Mouse (Mus musculus): ENCODE results near the gene Nrxn2. TPM values are rescaled to one million over a fixed set of nuclear protein-coding genes. Genes with fewer than 3 reads are reported as not detected.
A peak's percentile ranks its signal among the peaks of the same experiment; 100 is the strongest.

The Nrxn2 gene
- total and polyA plus RNA-seq, 2 experiments from 2014 or later = 49.4 to 256 TPM

DNA sequence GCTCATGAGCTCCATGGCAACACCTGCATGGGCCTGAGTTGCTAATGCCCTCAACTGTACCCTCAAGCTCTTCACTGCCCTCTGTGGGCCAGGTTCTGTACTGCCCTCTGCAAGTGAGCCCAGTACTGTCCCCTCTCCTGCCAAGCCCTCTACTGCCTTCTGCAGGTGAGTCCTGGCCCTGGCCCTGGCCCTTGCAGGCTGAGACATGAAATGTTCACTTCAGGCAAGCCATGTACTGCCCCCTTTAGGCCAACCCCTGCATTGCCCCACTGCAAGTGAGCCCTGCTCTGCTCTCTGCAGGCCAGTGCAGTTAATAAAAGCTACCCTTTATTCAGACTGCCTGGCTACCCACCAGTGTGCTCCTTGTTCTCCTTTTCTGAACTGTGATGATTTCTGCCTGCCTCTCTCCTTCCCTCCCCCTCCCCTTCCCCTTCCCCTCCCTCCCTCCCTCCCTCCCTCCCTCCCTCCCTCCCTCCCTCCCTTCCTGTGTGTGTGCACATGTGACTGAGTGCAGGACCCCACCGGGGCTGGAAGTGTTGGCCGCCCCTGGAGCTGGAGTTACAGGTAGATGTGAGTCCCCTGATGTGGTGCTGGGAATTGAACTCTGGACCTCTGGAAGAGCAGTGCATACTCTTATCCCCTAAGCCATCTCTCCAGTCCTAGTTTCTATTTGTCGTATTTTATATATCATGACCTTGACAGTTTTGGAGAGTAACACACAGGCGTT is 133.9 kb downstream of the Nrxn2 start:
- no peaks in the 10 kb centered on the region for H3K9me3 ChIP-seq (ENCODE audit: low read length)
- no peaks in the 10 kb centered on the region for H3K36me3 ChIP-seq (ENCODE audit: insufficient read depth)
- no peaks in the 10 kb centered on the region for H3K27me3 ChIP-seq (ENCODE audit: insufficient read depth, low read length)
- H3K4me3 ChIP-seq (ENCODE audit: low read depth, low read length) = no peak overlapping the region
- DNase-seq = no peak
- peaks cover 16% of the 10 kb centered on the region; the same call in 1 of the 2 replicates for H3K4me1 ChIP-seq (ENCODE audit: insufficient read depth)
- H3K4me2 ChIP-seq (ENCODE audit: low read depth) = no peak overlapping the region
- no peak overlapping the region for H3K9ac ChIP-seq
- WGBS = 92% methylated on average over 4 of the region's 4 CpGs
- H3K27ac ChIP-seq (ENCODE audit: low read depth, low read length) = no peak overlapping the region
- TF ChIP-seq CTCF (IDR thresholded peaks at IDR 0.05; ENCODE audit: low read depth) = peak; percentile 73
- peak; percentile 47 for ATAC-seq

DNA sequence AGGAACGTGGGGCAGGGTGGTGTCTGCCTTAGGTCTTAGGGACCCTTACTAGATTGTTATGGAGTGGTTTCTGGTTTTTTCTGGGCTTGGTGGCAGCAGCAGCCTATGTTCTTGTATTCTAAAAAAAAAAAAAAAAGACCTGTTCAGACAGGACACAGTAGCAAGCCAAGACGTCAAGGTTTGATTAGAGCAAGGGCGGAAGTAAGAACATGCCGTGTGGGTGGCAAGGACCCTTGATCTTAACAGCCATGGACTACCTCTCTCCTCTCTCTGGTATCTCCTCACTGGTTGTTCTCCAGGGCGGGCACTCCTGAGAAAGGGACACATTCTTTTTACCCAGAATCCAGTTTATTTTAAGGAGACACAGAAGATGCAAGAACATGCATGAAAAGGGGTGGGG is 134.6 kb downstream of the Nrxn2 start:
- no peak for DNase-seq
- Histone ChIP-seq H3K4me1 (ENCODE audit: insufficient read depth) (peaks cover 15% of the 10 kb centered on the region; the same call in 1 of the 2 replicates), H3K4me2 (ENCODE audit: low read depth) (no peak overlapping the region), H3K9me3 (ENCODE audit: low read length) (no peaks in the 10 kb centered on the region), H3K4me3 (ENCODE audit: low read depth, low read length) (no peak overlapping the region), H3K27ac (ENCODE audit: low read depth, low read length) (no peak overlapping the region), H3K27me3 (ENCODE audit: insufficient read depth, low read length) (no peaks in the 10 kb centered on the region), H3K9ac (no peak overlapping the region), H3K36me3 (ENCODE audit: insufficient read depth) (no peaks in the 10 kb centered on the region)
- TF ChIP-seq CTCF (IDR thresholded peaks at IDR 0.05; ENCODE audit: low read depth) = no peak
- no peak for ATAC-seq
- 84% methylated on average over 5 of the region's 5 CpGs for WGBS

DNA sequence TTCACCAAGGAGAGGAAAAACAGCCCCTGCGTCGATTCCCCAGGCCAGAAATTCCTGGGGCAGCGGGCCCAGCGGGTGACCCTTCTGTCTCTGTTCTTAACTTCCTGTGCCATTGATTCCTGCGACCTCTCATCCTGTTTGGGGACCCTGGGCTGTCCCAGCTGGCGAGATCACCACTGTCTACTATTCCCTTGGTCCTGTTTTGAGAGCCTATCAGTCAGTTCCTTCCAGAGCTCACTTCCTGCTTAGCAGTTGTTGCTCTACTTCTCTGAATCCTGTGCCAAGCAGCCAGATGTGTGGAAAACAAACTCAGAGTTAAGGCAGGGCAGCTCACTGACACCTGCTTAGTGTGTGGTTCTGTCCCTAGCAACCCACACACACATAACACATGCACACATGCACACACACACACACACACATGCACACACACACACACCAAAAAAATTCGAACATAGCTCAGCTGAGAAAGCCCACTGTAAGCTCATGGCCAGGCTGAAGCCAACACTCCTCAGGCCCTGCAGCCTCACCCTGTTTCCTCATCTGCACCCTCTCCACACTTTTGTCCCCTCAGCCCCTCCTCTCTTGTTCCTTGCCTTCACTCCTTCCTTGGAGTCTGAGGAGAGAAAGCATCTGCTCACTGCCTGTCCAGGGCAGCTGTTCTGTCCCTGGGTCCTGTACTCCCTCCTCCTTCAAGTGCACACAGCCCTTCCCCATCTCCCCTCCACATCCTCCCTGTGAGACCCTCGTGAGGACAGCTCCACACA is 135.5 kb downstream of the Nrxn2 start:
- Histone ChIP-seq H3K9me3 (ENCODE audit: low read length) (no peaks in the 10 kb centered on the region), H3K4me3 (ENCODE audit: low read depth, low read length) (no peak overlapping the region), H3K9ac (no peak overlapping the region), H3K27ac (ENCODE audit: low read depth, low read length) (no peak overlapping the region), H3K27me3 (ENCODE audit: insufficient read depth, low read length) (no peaks in the 10 kb centered on the region), H3K36me3 (ENCODE audit: insufficient read depth) (no peaks in the 10 kb centered on the region), H3K4me2 (ENCODE audit: low read depth) (no peak overlapping the region), H3K4me1 (ENCODE audit: insufficient read depth) (peaks cover 8% of the 10 kb centered on the region; the same call in 1 of the 2 replicates)
- no peak for DNase-seq
- 36% methylated on average over 8 of the region's 8 CpGs for whole genome bisulfite sequencing
- no peak for ATAC-seq
- TF ChIP-seq CTCF (IDR thresholded peaks at IDR 0.05; ENCODE audit: low read depth) = no peak

DNA sequence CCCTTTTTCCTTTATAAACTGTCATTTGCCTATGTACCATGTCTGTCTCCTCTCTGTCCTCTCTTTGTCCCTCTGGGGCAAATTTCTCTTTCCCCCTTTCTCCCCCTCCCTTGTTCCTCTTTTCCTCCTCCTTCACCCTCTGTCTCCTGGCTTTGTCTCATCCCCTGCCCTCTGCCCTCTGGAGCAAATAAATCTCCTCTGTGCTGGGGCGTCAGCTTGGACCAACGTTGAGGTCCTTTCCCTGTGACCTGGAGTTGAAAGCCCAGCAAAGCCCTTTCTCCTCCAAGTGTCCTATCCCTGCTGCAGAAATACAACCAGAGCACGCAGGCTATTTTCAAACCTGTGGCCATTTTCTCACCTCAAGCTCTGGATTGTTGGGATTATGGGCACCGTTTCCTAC is 141.0 kb downstream of the Nrxn2 start:
- Histone ChIP-seq H3K4me3 (ENCODE audit: low read depth, low read length) (no peak overlapping the region), H3K4me1 (ENCODE audit: insufficient read depth) (no peaks in the 10 kb centered on the region), H3K27me3 (ENCODE audit: insufficient read depth, low read length) (no peaks in the 10 kb centered on the region), H3K4me2 (ENCODE audit: low read depth) (no peak overlapping the region), H3K27ac (ENCODE audit: low read depth, low read length) (no peak overlapping the region), H3K36me3 (ENCODE audit: insufficient read depth) (no peaks in the 10 kb centered on the region), H3K9me3 (ENCODE audit: low read length) (no peaks in the 10 kb centered on the region), H3K9ac (no peak overlapping the region)
- ATAC-seq = no peak
- WGBS = 72% methylated on average over 4 of the region's 4 CpGs
- DNase-seq = no peak
- TF ChIP-seq CTCF (IDR thresholded peaks at IDR 0.05; ENCODE audit: low read depth) = no peak

DNA sequence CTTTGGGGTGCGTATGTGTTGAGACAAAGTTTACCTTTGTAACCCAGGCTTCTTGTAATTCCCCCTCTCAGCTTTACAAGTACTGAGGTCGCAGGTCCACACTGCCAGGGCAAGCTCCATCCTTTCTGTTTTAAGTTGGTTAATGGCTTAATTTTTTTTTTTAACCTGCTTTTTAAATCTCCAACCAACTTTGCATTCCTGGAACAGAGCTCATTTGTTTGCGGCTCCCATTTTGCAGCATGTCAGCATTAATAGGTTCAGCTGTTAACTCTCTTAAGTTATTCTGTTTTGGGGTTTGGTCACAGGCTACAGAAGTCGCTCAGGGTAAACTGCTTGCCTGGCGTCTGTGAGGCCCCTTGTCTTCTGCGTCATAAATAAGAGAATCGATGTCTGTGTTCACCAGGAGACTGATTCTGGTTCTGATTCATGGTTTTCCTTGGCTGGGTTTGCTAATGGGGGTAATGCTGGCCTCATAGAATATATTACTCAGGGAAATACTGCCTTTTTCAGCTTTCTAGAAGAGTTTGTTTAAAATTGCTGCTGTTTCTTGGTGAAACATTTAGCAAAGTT is 141.8 kb downstream of the Nrxn2 start:
- WGBS = 62% methylated on average over 7 of the region's 7 CpGs

DNA sequence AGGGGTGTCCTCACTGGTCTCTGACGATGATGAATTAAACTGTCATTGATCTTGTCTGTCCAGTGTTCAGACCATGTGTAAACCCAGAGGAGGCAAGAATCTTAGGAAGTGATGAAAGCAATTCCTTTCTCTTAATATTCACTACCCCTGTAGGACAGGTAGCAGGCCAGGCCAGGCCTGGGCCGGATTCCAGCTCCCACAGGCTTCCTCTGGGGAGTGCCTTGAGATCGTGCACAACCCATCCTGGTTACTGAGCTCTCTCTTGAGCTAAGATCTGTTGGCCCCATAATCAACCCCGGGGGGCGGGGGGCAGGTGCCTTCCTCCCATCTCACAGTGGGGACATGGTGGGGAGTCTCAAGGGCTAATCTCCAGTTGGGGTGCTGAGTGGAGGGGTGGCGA is 146.6 kb downstream of the Nrxn2 start:
- no peak for DNase-seq
- Histone ChIP-seq H3K36me3 (ENCODE audit: insufficient read depth) (no peaks in the 10 kb centered on the region), H3K27ac (ENCODE audit: low read depth, low read length) (no peak overlapping the region), H3K4me3 (ENCODE audit: low read depth, low read length) (no peak overlapping the region), H3K27me3 (ENCODE audit: insufficient read depth, low read length) (no peaks in the 10 kb centered on the region), H3K9me3 (ENCODE audit: low read length) (no peaks in the 10 kb centered on the region), H3K4me1 (ENCODE audit: insufficient read depth) (no peaks in the 10 kb centered on the region), H3K4me2 (ENCODE audit: low read depth) (no peak overlapping the region), H3K9ac (no peak overlapping the region)
- TF ChIP-seq CTCF (IDR thresholded peaks at IDR 0.05; ENCODE audit: low read depth) = no peak
- WGBS = 87% methylated on average over 6 of the region's 6 CpGs
- no peak for ATAC-seq

More for the DNA sequence above, 141.8 kb downstream of the Nrxn2 start:
- no peak for TF ChIP-seq CTCF (IDR thresholded peaks at IDR 0.05; ENCODE audit: low read depth)
- H3K4me1 ChIP-seq (ENCODE audit: insufficient read depth) = no peaks in the 10 kb centered on the region
- no peak for ATAC-seq
- H3K4me3 ChIP-seq (ENCODE audit: low read depth, low read length) = no peak overlapping the region
- no peak overlapping the region for H3K4me2 ChIP-seq (ENCODE audit: low read depth)
- no peaks in the 10 kb centered on the region for H3K9me3 ChIP-seq (ENCODE audit: low read length)
- H3K27ac ChIP-seq (ENCODE audit: low read depth, low read length) = no peak overlapping the region
- no peaks in the 10 kb centered on the region for H3K27me3 ChIP-seq (ENCODE audit: insufficient read depth, low read length)
- H3K9ac ChIP-seq = no peak overlapping the region
- H3K36me3 ChIP-seq (ENCODE audit: insufficient read depth) = no peaks in the 10 kb centered on the region
- DNase-seq = no peak

DNA sequence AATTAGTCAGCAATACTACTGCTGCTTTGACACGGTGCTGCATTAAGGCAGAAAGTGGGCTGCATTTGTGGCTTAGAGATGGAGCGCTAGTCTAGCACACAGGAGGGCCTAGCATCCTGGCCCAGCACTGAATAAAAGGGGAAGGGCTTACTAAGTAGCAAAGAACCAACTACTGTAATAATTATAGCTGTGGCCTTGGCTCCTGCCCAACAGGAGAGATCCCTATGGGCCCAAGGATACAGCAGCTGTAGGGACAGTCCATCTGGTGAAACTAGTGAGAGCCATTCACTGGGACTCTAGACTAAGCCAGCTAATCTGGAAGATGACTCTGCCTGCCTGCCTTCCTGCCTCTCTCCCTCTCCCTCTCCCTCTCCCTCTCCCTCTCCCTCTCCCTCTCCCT is 147.9 kb downstream of the Nrxn2 start:
- 64% methylated on average over 2 of the region's 2 CpGs for WGBS
- H3K4me2 ChIP-seq (ENCODE audit: low read depth) = no peak overlapping the region
- no peaks in the 10 kb centered on the region for H3K27me3 ChIP-seq (ENCODE audit: insufficient read depth, low read length)
- H3K4me1 ChIP-seq (ENCODE audit: insufficient read depth) = no peaks in the 10 kb centered on the region
- no peak overlapping the region for H3K27ac ChIP-seq (ENCODE audit: low read depth, low read length)
- TF ChIP-seq CTCF (IDR thresholded peaks at IDR 0.05; ENCODE audit: low read depth) = no peak
- no peak overlapping the region for H3K9ac ChIP-seq
- H3K36me3 ChIP-seq (ENCODE audit: insufficient read depth) = no peaks in the 10 kb centered on the region
- H3K9me3 ChIP-seq (ENCODE audit: low read length) = no peaks in the 10 kb centered on the region
- H3K4me3 ChIP-seq (ENCODE audit: low read depth, low read length) = no peak overlapping the region
- DNase-seq = no peak
- ATAC-seq = no peak
